Mouse (Mus musculus) bone marrow, adult 2 months (tissue): ENCODE data around the gene Jade2.

Experiments used
- CTCF ChIP-seq: fragments of 200-500 bp; IDR thresholded peaks from 2 replicates; pipeline ENCODE4 v1.5.1; 2011; ENCODE audit warnings: low read length, control low read depth; ENCODE audit not compliant: control insufficient read depth, insufficient read depth
- POLR2A ChIP-seq: fragments of 200-500 bp; IDR thresholded peaks from 2 replicates; pipeline ENCODE4 v1.6.1; 2011; ENCODE audit warnings: low read depth, mild to moderate bottlenecking, control low read depth, low read length, borderline replicate concordance; ENCODE audit not compliant: control insufficient read depth

- TF ChIP-seq CTCF (no peak), POLR2A (no peak)
These were observed 11.2 kb downstream of the Jade2 start for GRCm38 (mm10) chr11:51845981-51846883.
